Mouse (Mus musculus) kidney, embryonic 14.5 days (tissue): ENCODE measurements around the gene Gm3667. TPM values are rescaled to one million over a fixed set of nuclear protein-coding genes. Genes with fewer than 3 reads are reported as not detected.
"Not testable (repeated sequence)": the region's sequence is repeated elsewhere in the genome, so short reads cannot be mapped to it uniquely, and the experiment has no call there.

ENCODE experiments used
- ATAC-seq: fragments of 200-750 bp; cut with Nextera tagmentation; 2 replicates; pipeline ENCODE4 v1.8.0; 2017; ENCODE audit warnings: moderate number of reproducible peaks, mild to moderate bottlenecking, moderate TSS enrichment, moderate library complexity; ENCODE audit not compliant: low FRiP score, low TSS enrichment
- H3K27ac ChIP-seq: fragments of 300-500 bp; sonication (generic); 2 replicates; pipeline ENCODE4 v1.5.1; 2014; ENCODE audit warnings: low read depth, mild to moderate bottlenecking, low read length, moderate library complexity, mixed read lengths
- H3K27me3 ChIP-seq: fragments of 300-500 bp; sonication (generic); 2 replicates; pipeline ENCODE4 v1.6.1; 2014; ENCODE audit warnings: mild to moderate bottlenecking, low read length; ENCODE audit not compliant: control insufficient read depth, insufficient read depth
- H3K36me3 ChIP-seq: fragments of 300-500 bp; sonication (generic); 2 replicates; pipeline ENCODE4 v1.6.1; 2014; ENCODE audit warnings: low read length, mixed read lengths; ENCODE audit not compliant: control insufficient read depth, insufficient read depth
- H3K4me1 ChIP-seq: fragments of 300-500 bp; sonication (generic); 2 replicates; pipeline ENCODE4 v1.6.1; 2014; ENCODE audit warnings: low read length, mixed read lengths; ENCODE audit not compliant: control insufficient read depth, insufficient read depth
- H3K4me2 ChIP-seq: fragments of 300-500 bp; sonication (generic); replicated peaks from 2 replicates; pipeline ENCODE4 v1.6.1; 2014; ENCODE audit warnings: low read depth, mild to moderate bottlenecking, low read length
- H3K4me3 ChIP-seq: fragments of 300-500 bp; sonication (generic); 2 replicates; pipeline ENCODE4 v1.5.1; 2014; ENCODE audit warnings: mild to moderate bottlenecking, low read length
- H3K9ac ChIP-seq: fragments of 300-500 bp; sonication (generic); 2 replicates; pipeline ENCODE4 v1.6.1; 2014; ENCODE audit warnings: low read depth, mild to moderate bottlenecking, low read length, moderate library complexity
- H3K9me3 ChIP-seq: fragments of 300-500 bp; sonication (generic); 2 replicates; pipeline ENCODE4 v1.6.1; 2016; ENCODE audit warnings: low read length; ENCODE audit not compliant: control insufficient read depth
- WGBS: fragments of 180-500 bp; shearing (Covaris S2); extraction: QIAGEN DNeasy Blood & Tissue Kit; methylation state at CpG from one replicate; pipeline ENCODE4 v1.1.7; 2014; 5-methylcytosine and 5-hydroxymethylcytosine counted together
- polyA plus RNA-seq: library from polyadenylated mRNA; unstranded; fragments of >200 nt; fragmentation: Nextera tagmentation; extraction: Ambion mirVana; gene quantifications from 2 replicates; pipeline ENCODE4 v1.2.1, GENCODE M21; 2014

Gm3667 gene
- 0.43 and 0.84 TPM in 2 replicates for polyA plus RNA-seq

DNA sequence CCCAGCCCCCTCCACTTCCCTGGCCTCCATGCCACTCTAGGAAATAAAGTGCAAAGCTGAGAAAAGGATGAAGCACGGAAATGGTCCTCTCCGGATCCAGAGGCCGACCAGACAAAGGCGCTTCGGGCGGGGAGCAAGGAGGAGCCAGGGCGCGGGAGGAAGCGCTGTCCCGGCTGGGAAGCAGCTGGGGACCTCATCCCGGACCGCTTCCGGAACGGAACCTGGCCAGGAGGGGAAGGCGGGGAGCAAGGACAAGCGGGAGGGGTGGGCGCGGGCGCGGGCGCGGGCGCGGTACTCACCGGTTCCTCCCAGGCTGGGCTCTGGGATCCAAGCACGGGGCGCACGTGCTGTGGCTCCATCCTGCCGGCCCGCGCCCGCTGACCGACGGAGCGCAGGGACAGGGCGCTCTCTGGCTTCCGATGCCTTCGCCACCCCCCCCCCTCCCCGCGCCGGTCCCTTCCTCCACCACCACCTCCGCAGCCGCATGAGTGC, at the start of gene Gm3667:
Gene Gm3667, minus strand, starts transcription at position 442 of the 492 bp plus-strand sequence.
- 0 out of 2 replicates have a peak within 1 kb of the TSS, but pooled peaks have one; percentile 34 for H3K9ac ChIP-seq
- not testable (repeated sequence) for H3K27ac ChIP-seq, H3K36me3 ChIP-seq, H3K27me3 ChIP-seq, ATAC-seq, H3K9me3 ChIP-seq, H3K4me1 ChIP-seq
- H3K4me2 ChIP-seq: peak within 1 kb of the TSS; percentile 47
- WGBS: 0% methylated on average over 3 of the region's 43 CpGs
- peak within 1 kb of the TSS; percentile 29 for H3K4me3 ChIP-seq

DNA sequence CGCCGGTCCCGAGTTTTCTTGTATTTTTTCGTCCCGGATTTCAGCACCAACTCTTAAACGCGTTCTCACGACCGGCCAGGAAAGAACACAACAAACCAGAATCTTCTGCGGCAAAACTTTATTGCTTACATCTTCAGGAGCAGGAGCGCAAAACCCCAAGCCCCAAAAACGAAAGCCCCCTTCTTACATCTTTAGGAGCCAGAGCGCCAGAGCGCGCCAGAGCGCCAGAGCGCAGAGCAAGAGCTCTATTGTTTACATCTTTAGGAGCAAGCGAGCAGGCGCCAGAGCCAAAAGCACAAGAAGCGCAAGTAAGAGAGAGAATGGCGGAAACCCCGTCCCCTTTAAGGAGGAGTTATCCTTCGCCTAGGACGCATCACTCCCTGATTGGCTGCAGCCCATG, 10.1 kb upstream of the Gm3667 start:
- H3K27me3 ChIP-seq, H3K4me2 ChIP-seq, H3K4me3 ChIP-seq, H3K36me3 ChIP-seq, H3K9me3 ChIP-seq, H3K9ac ChIP-seq, ATAC-seq, H3K27ac ChIP-seq, H3K4me1 ChIP-seq: not testable (repeated sequence)
- 97% methylated on average over 18 of the region's 24 CpGs for WGBS

DNA sequence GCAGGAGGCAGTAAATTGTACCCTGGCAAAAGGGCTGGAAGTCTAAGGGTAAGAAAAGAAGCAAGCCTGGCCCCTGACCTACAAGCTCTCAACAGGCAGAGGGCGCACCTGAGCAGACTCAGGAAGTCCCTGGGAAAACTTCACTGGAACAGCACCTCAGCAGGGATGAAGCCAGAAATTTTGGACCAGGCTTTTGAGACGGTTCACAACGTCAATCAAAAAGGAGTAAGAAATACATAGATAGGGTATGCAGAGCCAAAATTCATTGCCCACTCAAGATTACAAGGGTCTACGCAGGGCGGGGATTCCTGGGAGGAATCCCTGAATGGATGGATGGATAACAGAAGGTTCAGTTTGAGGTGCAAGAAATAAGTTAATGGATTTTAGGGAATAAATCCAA, 951 bp downstream of the Gm3667 start:
- ATAC-seq, H3K27ac ChIP-seq, H3K4me3 ChIP-seq, H3K9me3 ChIP-seq, H3K9ac ChIP-seq, H3K36me3 ChIP-seq, H3K4me1 ChIP-seq, H3K27me3 ChIP-seq: not testable (repeated sequence)
- 9% methylated on average over 2 of the region's 5 CpGs for WGBS
- peak overlapping the region; percentile 47; the same call in 1 of the 2 replicates for H3K4me2 ChIP-seq

DNA sequence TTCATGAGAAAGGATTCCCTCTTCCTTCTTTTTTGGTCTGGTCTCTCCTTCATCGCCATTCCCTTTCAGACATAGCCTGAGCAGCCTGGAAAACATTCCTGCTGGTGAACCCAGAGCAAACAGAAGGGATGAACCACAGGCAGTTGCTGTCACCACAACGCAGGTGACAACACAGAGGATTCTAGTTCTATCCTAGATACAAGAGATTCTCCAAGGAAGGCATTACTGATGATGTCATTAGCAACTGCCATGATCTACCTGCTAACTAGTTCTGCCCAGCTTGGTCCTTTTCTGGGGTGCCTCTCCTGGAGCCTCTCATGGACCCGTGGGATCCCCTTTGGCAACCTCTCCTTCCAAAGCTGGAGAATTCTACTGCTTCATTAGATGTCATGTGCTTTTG, 49.6 kb downstream of the Gm3667 start, which contains the start of gene Gm3642:
Gene Gm3642, minus strand, starts transcription at position 101 of the 400 bp plus-strand sequence.
- not testable (repeated sequence) for H3K9me3 ChIP-seq

DNA sequence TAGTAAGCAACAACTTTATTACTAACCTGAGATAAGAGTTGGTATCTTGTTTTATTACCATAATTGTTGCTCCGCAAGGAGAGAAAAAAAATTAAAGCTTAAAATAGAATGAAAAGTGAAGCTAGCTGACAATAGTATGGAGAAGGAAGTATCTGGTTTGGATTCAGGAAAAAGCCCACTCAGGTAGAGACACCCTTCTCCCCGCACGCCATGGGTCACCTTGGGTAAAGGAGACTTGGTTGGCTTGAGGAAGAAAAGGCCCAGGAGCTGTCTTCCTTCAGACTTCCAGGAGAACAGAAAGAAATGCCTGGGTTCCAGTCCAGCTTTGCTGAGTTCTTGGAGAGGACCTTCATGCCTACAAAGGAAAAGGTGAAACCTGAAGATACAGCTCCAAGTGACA, 66.5 kb downstream of the Gm3667 start:
- H3K4me1 ChIP-seq, H3K4me3 ChIP-seq, H3K36me3 ChIP-seq, H3K4me2 ChIP-seq, H3K27ac ChIP-seq, H3K9me3 ChIP-seq, H3K27me3 ChIP-seq, ATAC-seq, H3K9ac ChIP-seq: not testable (repeated sequence)
- 92% methylated on average over 3 of the region's 3 CpGs for WGBS

More for the DNA sequence above, 49.6 kb downstream of the Gm3667 start, which contains the start of gene Gm3642:
- H3K27ac ChIP-seq, ATAC-seq, H3K4me3 ChIP-seq, H3K27me3 ChIP-seq, H3K9ac ChIP-seq, H3K4me1 ChIP-seq, H3K4me2 ChIP-seq, H3K36me3 ChIP-seq: not testable (repeated sequence)
- no CpG with 5 or more reads among the region's 3 CpGs for WGBS

Other genes with a start within 250 kb of the Gm3667 start
- not detected in 2 replicates for gene Gm10251, start 205.8 kb downstream of the Gm3667 start, polyA plus RNA-seq
- gene Gm8050, start 169.7 kb downstream of the Gm3667 start, polyA plus RNA-seq: not detected in 2 replicates
- 4.3 and 5.6 TPM in 2 replicates for gene Gm3636, start 147.6 kb downstream of the Gm3667 start, polyA plus RNA-seq
- not detected in 2 replicates for gene Gm8362, start 115.6 kb downstream of the Gm3667 start, polyA plus RNA-seq
- not detected in 2 replicates for gene Gm3642, start 49.7 kb downstream of the Gm3667 start, polyA plus RNA-seq
- gene Gm6356, start 83.9 kb upstream of the Gm3667 start, polyA plus RNA-seq: not detected in 2 replicates
- gene Gm10406, start 137.5 kb upstream of the Gm3667 start, polyA plus RNA-seq: 0.58 and 0.77 TPM in 2 replicates
- not detected in 2 replicates for gene Gm3685, start 155.0 kb upstream of the Gm3667 start, polyA plus RNA-seq
- gene Gm3696, start 210.7 kb upstream of the Gm3667 start, polyA plus RNA-seq: 1.3 and 1.6 TPM in 2 replicates
- gene Gm6676, start 235.4 kb upstream of the Gm3667 start, polyA plus RNA-seq: not detected in 2 replicates